Mouse (Mus musculus): ENCODE measurements around the gene Cox6b2.

- TF ChIP-seq CTCF (IDR thresholded peaks at IDR 0.05; ENCODE audit: low read depth) (no peak), EP300 (IDR thresholded peaks at IDR 0.05; ENCODE audit: low read depth) (no peak)
Observed at GRCm38 (mm10) chr7:4739041-4739543, 13.8 kb downstream of the Cox6b2 start.

Measured in liver, embryonic 14.5 days (tissue).